Mouse (Mus musculus): ENCODE measurements at regions not wholly inside any gene's neighbourhood (a gene's known extent, or its start where the extent isn't known, plus 50 kb on each side); places are given as distances from the start of the nearest gene placed in this dataset.

- no peak for TF ChIP-seq CTCF (IDR thresholded peaks at IDR 0.05; ENCODE audit: borderline replicate concordance, extremely low read depth, insufficient read depth, insufficient read length)
- TF ChIP-seq POLR2A (IDR thresholded peaks at IDR 0.05; ENCODE audit: borderline replicate concordance, extremely low read depth, insufficient read depth, insufficient read length, poor library complexity, severe bottlenecking) = no peak
Measured at GRCm38 (mm10) chr13:31465141-31465540, 90.8 kb upstream of the Foxq1 start.

Data from brain, embryonic 14.5 days (tissue).